Mouse (Mus musculus) CH12.LX (cell line): ENCODE data around the gene Slc38a2. TPM values are rescaled to one million over a fixed set of nuclear protein-coding genes. Genes with fewer than 3 reads are reported as not detected.

Experiments used
- DNase-seq: peaks from one replicate; pipeline ENCODE4 v3.0.0-alpha.2; 2013; ENCODE audit errors: extremely low read depth
- H3K27ac ChIP-seq: 2 replicates; pipeline ENCODE4 v1.5.1; 2012; ENCODE audit warnings: low read depth, mild to moderate bottlenecking, control low read depth, moderate library complexity; ENCODE audit not compliant: insufficient read depth
- H3K27me3 ChIP-seq: replicated peaks from 2 replicates; pipeline ENCODE3; 2012; ENCODE audit warnings: inconsistent platforms
- H3K36me3 ChIP-seq, 2 experiments: replicated peaks in 1 of 2; 2 replicates each; pipeline versions ENCODE3 to v1.6.1; 2012; ENCODE audit warnings: inconsistent platforms in 1 of 2, low read length in 1 of 2, mild to moderate bottlenecking in 1 of 2, mixed read lengths in 1 of 2, moderate library complexity in 1 of 2; ENCODE audit not compliant: control insufficient read depth in 1 of 2, insufficient read depth in 1 of 2
- H3K4me1 ChIP-seq, 2 experiments: 2 replicates each; pipeline ENCODE4 v1.6.1; 2012; ENCODE audit warnings: inconsistent platforms in 1 of 2, moderate library complexity in 1 of 2; ENCODE audit not compliant: insufficient read depth in 2 of 2, control insufficient read depth in 1 of 2
- H3K4me2 ChIP-seq: 2 replicates; pipeline ENCODE4 v1.6.1; 2012; ENCODE audit warnings: low read depth, mild to moderate bottlenecking, control low read depth; ENCODE audit not compliant: poor library complexity, insufficient read depth, severe bottlenecking
- H3K4me3 ChIP-seq, 3 experiments: fragments of 150-350 bp in 1 of 3; sonication (generic) in 1 of 3; replicated peaks in 1 of 3; 2 replicates each; pipeline versions ENCODE3 to v1.5.1; 2011 to 2012; ENCODE audit warnings: low read depth in 2 of 3, low read length in 2 of 3, mild to moderate bottlenecking in 2 of 3, moderate library complexity in 2 of 3, control low read depth in 1 of 3, improper control_type of control experiment in 1 of 3, inconsistent platforms in 1 of 3, mixed read lengths in 1 of 3; ENCODE audit not compliant: poor library complexity in 1 of 3
- H3K79me2 ChIP-seq: replicated peaks from 2 replicates; pipeline ENCODE4 v1.6.1; 2012; ENCODE audit warnings: mild to moderate bottlenecking, moderate library complexity; ENCODE audit not compliant: control insufficient read depth, poor library complexity, insufficient read depth, severe bottlenecking; ENCODE audit errors: extremely low read depth
- H3K9ac ChIP-seq: 2 replicates; pipeline ENCODE4 v1.6.1; 2012; ENCODE audit warnings: low read depth, mild to moderate bottlenecking, control low read depth, moderate library complexity; ENCODE audit not compliant: insufficient read depth
- H3K9me3 ChIP-seq: replicated peaks from 2 replicates; pipeline ENCODE3; 2012; ENCODE audit warnings: low read length, inconsistent platforms, mixed read lengths
- BHLHE40 ChIP-seq: IDR thresholded peaks from 2 replicates; pipeline ENCODE4 v1.6.1; 2011; ENCODE audit warnings: mild to moderate bottlenecking, low read depth, low read length, improper control_type of control experiment
- CHD1 ChIP-seq: IDR thresholded peaks from 2 replicates; pipeline ENCODE4 v1.6.1; 2012; ENCODE audit warnings: low read depth, low read length, improper control_type of control experiment, inconsistent platforms
- CHD2 ChIP-seq: IDR thresholded peaks from 2 replicates; pipeline ENCODE4 v1.6.1; 2011; ENCODE audit warnings: low read length, improper control_type of control experiment
- CTCF ChIP-seq, 2 experiments: IDR thresholded peaks in 1 of 2; conservative IDR thresholded peaks in 1 of 2; 2 replicates each; pipeline ENCODE4 v1.5.1; 2011 to 2012; ENCODE audit warnings: low read depth in 2 of 2, low read length in 2 of 2, improper control_type of control experiment in 1 of 2, inconsistent platforms in 1 of 2, mild to moderate bottlenecking in 1 of 2, moderate library complexity in 1 of 2
- E2F4 ChIP-seq: IDR thresholded peaks from 2 replicates; pipeline ENCODE4 v1.6.1; 2011; ENCODE audit warnings: low read depth, low read length, improper control_type of control experiment; ENCODE audit not compliant: insufficient replicate concordance
- ELF1 ChIP-seq: IDR thresholded peaks from 2 replicates; pipeline ENCODE4 v1.6.1; 2014; ENCODE audit warnings: low read depth, mild to moderate bottlenecking, inconsistent platforms, low read length, improper control_type of control experiment
- EP300 ChIP-seq: IDR thresholded peaks from 2 replicates; pipeline ENCODE4 v1.6.1; 2011; ENCODE audit warnings: low read length, improper control_type of control experiment
- ETS1 ChIP-seq: conservative IDR thresholded peaks from 2 replicates; pipeline ENCODE4 v1.6.1; 2012; ENCODE audit warnings: low read depth, mild to moderate bottlenecking, inconsistent platforms, low read length, improper control_type of control experiment, moderate library complexity
- GABPA ChIP-seq: IDR thresholded peaks from 2 replicates; pipeline ENCODE4 v1.6.1; 2012; ENCODE audit warnings: low read depth, low read length, improper control_type of control experiment, inconsistent platforms; ENCODE audit not compliant: insufficient replicate concordance
- HCFC1 ChIP-seq: IDR thresholded peaks from 2 replicates; pipeline ENCODE4 v1.6.1; 2012; ENCODE audit warnings: low read depth, mild to moderate bottlenecking, inconsistent platforms, low read length, improper control_type of control experiment
- IRF4 ChIP-seq: IDR thresholded peaks from 2 replicates; pipeline ENCODE4 v1.6.1; 2014; ENCODE audit warnings: low read depth, mild to moderate bottlenecking, inconsistent platforms, low read length, improper control_type of control experiment
- JUN ChIP-seq: IDR thresholded peaks from 2 replicates; pipeline ENCODE4 v1.6.1; 2011; ENCODE audit warnings: low read depth, mild to moderate bottlenecking, low read length, improper control_type of control experiment, moderate library complexity; ENCODE audit not compliant: insufficient read depth
- JUND ChIP-seq: conservative IDR thresholded peaks from 2 replicates; pipeline ENCODE4 v1.6.1; 2011; ENCODE audit warnings: low read depth, low read length, improper control_type of control experiment
- KAT2A ChIP-seq: IDR thresholded peaks from 2 replicates; pipeline ENCODE4 v1.6.1; 2012; ENCODE audit warnings: low read length, improper control_type of control experiment, inconsistent platforms; ENCODE audit not compliant: insufficient replicate concordance
- MAFK ChIP-seq: IDR thresholded peaks from 2 replicates; pipeline ENCODE4 v1.6.1; 2011; ENCODE audit warnings: low read length, improper control_type of control experiment; ENCODE audit not compliant: insufficient replicate concordance
- MAX ChIP-seq: IDR thresholded peaks from 2 replicates; pipeline ENCODE4 v1.6.1; 2011; ENCODE audit warnings: low read length, improper control_type of control experiment
- MAZ ChIP-seq: IDR thresholded peaks from 2 replicates; pipeline ENCODE4 v1.6.1; 2012; ENCODE audit warnings: low read depth, mild to moderate bottlenecking, inconsistent platforms, low read length, improper control_type of control experiment, moderate library complexity
- MEF2A ChIP-seq: IDR thresholded peaks from 2 replicates; pipeline ENCODE4 v1.6.1; 2014; ENCODE audit warnings: low read depth, mild to moderate bottlenecking, inconsistent platforms, low read length, improper control_type of control experiment, borderline replicate concordance
- MXI1 ChIP-seq: IDR thresholded peaks from 2 replicates; pipeline ENCODE4 v1.6.1; 2011; ENCODE audit warnings: mild to moderate bottlenecking, low read depth, low read length, improper control_type of control experiment
- MYC ChIP-seq: IDR thresholded peaks from 2 replicates; pipeline ENCODE4 v1.6.1; 2011; ENCODE audit warnings: low read depth, mild to moderate bottlenecking, improper control_type of control experiment, low read length
- NELFE ChIP-seq: IDR thresholded peaks from 2 replicates; pipeline ENCODE4 v1.6.1; 2011; ENCODE audit warnings: low read depth, low read length, improper control_type of control experiment
- NRF1 ChIP-seq: IDR thresholded peaks from 2 replicates; pipeline ENCODE4 v1.6.1; 2014; ENCODE audit warnings: low read depth, mild to moderate bottlenecking, inconsistent platforms, low read length, improper control_type of control experiment, moderate library complexity
- PAX5 ChIP-seq: IDR thresholded peaks from 2 replicates; pipeline ENCODE4 v1.6.1; 2012; ENCODE audit warnings: low read length, inconsistent platforms, mixed read lengths
- POLR2A ChIP-seq: IDR thresholded peaks from 2 replicates; pipeline ENCODE4 v1.6.1; 2011; ENCODE audit warnings: low read depth, mild to moderate bottlenecking, improper control_type of control experiment, low read length
- POLR2AphosphoS2 ChIP-seq: IDR thresholded peaks from 2 replicates; pipeline ENCODE4 v1.6.1; 2011; ENCODE audit warnings: low read depth, low read length, improper control_type of control experiment
- RAD21 ChIP-seq: IDR thresholded peaks from 2 replicates; pipeline ENCODE4 v1.6.1; 2011; ENCODE audit warnings: low read depth, mild to moderate bottlenecking, low read length, improper control_type of control experiment, moderate library complexity
- RCOR1 ChIP-seq: conservative IDR thresholded peaks from 2 replicates; pipeline ENCODE4 v1.6.1; 2012; ENCODE audit warnings: low read depth, mild to moderate bottlenecking, inconsistent platforms, low read length, improper control_type of control experiment
- SIN3A ChIP-seq: IDR thresholded peaks from 2 replicates; pipeline ENCODE4 v1.6.1; 2012; ENCODE audit warnings: low read length, improper control_type of control experiment, inconsistent platforms
- SMC3 ChIP-seq: IDR thresholded peaks from 2 replicates; pipeline ENCODE4 v1.6.1; 2011; ENCODE audit warnings: low read depth, low read length, improper control_type of control experiment
- TBP ChIP-seq: conservative IDR thresholded peaks from 2 replicates; pipeline ENCODE4 v1.6.1; 2011; ENCODE audit warnings: low read depth, low read length, improper control_type of control experiment
- TCF12 ChIP-seq: IDR thresholded peaks from 2 replicates; pipeline ENCODE4 v1.6.1; 2014; ENCODE audit warnings: low read depth, mild to moderate bottlenecking, inconsistent platforms, low read length, improper control_type of control experiment
- UBTF ChIP-seq: IDR thresholded peaks from 2 replicates; pipeline ENCODE4 v1.6.1; 2012; ENCODE audit warnings: low read depth, mild to moderate bottlenecking, inconsistent platforms, low read length, improper control_type of control experiment, moderate library complexity
- USF1 ChIP-seq: IDR thresholded peaks from 2 replicates; pipeline ENCODE4 v1.6.1; 2014; ENCODE audit warnings: low read depth, mild to moderate bottlenecking, inconsistent platforms, low read length, improper control_type of control experiment
- USF2 ChIP-seq: conservative IDR thresholded peaks from 2 replicates; pipeline ENCODE4 v1.6.1; 2011; ENCODE audit warnings: low read depth, low read length, improper control_type of control experiment
- ZC3H11A ChIP-seq: IDR thresholded peaks from 2 replicates; pipeline ENCODE4 v1.6.1; 2012; ENCODE audit warnings: low read depth, mild to moderate bottlenecking, inconsistent platforms, low read length, improper control_type of control experiment
- ZKSCAN1 ChIP-seq: IDR thresholded peaks from 2 replicates; pipeline ENCODE4 v1.6.1; 2012; ENCODE audit warnings: low read depth, inconsistent platforms, low read length, improper control_type of control experiment, borderline replicate concordance
- ZMIZ1 ChIP-seq: IDR thresholded peaks from 2 replicates; pipeline ENCODE4 v1.6.1; 2012; ENCODE audit warnings: low read depth, mild to moderate bottlenecking, inconsistent platforms, low read length, improper control_type of control experiment
- ZNF384 ChIP-seq: IDR thresholded peaks from 2 replicates; pipeline ENCODE4 v1.6.1; 2012; ENCODE audit warnings: low read depth, low read length, improper control_type of control experiment, inconsistent platforms
- dilution Hi-C: fragments of 300-500 bp; cut with MboI; formaldehyde crosslinking; loops from 2 replicates; pipeline ENCODE4 v1.14.3; 2020; ENCODE audit warnings: low sequenced_read_pairs; ENCODE audit not compliant: extremely low pct_unique_long_range_greater_than_20kb, extremely low pct_ligation_motif_present
- in situ Hi-C: fragments of 300-500 bp; cut with MboI; formaldehyde crosslinking; loops from 3 replicates; pipeline ENCODE4 v1.14.3; 2019; ENCODE audit warnings: low sequenced_read_pairs, low pct_ligation_motif_present, low pct_unique_long_range_greater_than_20kb, mixed read lengths
- polyA plus RNA-seq: library from polyadenylated mRNA; unstranded; fragments of >175 nt; gene quantifications from 2 replicates; pipeline ENCODE4 v1.2.1, GENCODE M21; 2012; ENCODE audit warnings: low read depth; ENCODE audit not compliant: insufficient read length
- total RNA-seq, 2 experiments: library from RNA; depleted of rRNA; stranded (reverse); fragments of 300-350 nt in 1 of 2; fragments of >200 nt in 1 of 2; gene quantifications; 2 replicates each; pipeline ENCODE4 v1.2.3; 2012 to 2014

Slc38a2 gene
- total and polyA plus RNA-seq, 3 experiments: 41.4 to 70.5 (median 59.3) TPM

DNA sequence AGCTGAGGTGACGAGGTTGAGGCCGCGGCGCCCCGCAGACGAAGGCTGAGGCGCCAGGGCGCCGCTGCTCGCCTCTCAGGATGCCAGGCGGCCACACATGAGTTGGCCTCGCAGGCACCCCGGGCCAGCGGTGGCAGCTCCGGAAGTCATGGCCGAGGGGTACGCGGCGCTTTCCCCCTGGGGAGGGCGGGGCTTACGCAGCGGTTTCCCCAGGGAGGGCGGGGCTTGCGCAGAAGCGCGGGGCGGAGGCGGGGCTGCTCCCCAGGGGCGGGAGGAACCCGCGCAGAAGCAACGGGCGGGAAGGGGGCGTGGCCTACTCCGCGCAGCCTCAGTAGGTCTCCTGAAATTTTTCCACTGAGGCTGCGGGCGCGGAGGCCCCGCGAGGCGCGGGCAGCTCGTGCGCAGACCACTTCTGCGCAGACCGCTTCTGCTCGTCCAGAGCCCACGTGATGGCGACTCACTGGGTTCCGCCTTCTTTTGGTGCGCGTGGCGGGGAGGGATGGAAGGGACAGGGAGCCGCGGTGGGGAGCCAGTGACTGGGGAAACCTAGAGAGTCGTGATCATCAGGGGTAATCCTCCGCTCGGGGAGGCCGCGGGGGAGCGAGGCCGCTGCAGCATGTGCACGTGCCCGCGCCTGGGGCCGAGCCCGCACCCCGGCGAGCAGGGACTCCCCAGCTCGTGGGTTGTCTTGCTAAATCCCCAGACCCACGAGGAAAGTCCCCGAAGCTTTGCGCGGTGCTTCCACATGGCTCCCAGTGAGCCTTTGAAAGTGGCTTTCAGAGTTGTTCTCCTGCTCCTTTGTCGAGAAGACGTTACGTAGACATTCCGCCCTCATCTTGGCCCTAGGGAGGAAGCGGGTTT lies 10.2 kb upstream of the Slc38a2 start:
- dilution Hi-C loops (no loop called here), in situ Hi-C loops (no loop called here)

DNA sequence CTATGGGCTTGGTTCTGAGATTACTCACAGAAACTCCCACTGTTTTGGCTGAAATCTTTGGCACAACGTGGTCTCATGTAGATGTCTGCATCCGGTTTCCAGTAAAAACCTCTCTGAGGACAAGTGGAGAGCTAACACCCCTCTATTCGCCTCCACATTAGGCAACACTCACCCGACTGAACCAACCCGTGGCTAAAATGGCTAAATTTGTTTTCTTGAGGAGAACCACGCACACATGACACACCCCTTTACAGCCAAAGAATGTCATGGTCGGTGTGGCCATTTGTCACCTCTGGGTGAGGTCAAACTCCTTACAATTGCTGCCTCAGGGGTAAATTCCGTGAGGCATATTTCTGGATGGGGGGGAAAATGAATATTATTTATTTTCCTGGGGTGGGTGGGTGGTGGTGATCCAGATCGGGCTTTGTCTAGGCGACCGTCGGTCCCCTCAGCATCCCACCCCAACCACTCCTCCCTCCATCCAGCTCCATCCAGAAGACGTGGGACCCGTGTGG lies 9.5 kb upstream of the Slc38a2 start:
- Histone ChIP-seq H3K4me3 (peak overlapping the region in 2 of 3 experiments; percentile 43 to 69), H3K9ac (peak overlapping the region; percentile 36; the same call in 1 of the 2 replicates), H3K4me2 (peak overlapping the region; percentile 68), H3K27me3 (no peaks in the 10 kb centered on the region), H3K9me3 (no peaks in the 10 kb centered on the region), H3K27ac (0 out of 2 replicates have a peak overlapping the region, but pooled peaks have one; percentile 16), H3K4me1 (peaks cover 4 to 24% of the 10 kb centered on the region in 2 experiments), H3K36me3 (no peaks in the 10 kb centered on the region), H3K79me2 (no peaks in the 10 kb centered on the region)
- dilution Hi-C loops (no loop called here), in situ Hi-C loops (no loop called here)
- TF ChIP-seq PAX5: no peak
- no peak for DNase-seq

More for the DNA sequence above, 10.2 kb upstream of the Slc38a2 start:
- peak overlapping the region; percentile 95 for H3K4me2 ChIP-seq
- no peaks in the 10 kb centered on the region for H3K27me3 ChIP-seq
- H3K27ac ChIP-seq: peak overlapping the region; percentile 69
- H3K36me3 ChIP-seq: no peaks in the 10 kb centered on the region
- H3K9ac ChIP-seq: peak overlapping the region; percentile 81
- peak; percentile 96 for DNase-seq
- no peaks in the 10 kb centered on the region for H3K79me2 ChIP-seq
- no peaks in the 10 kb centered on the region for H3K9me3 ChIP-seq
- H3K4me3 ChIP-seq: peak overlapping the region; percentile 40 to 69 (median 63)
- TF ChIP-seq ZKSCAN1: no peak
- no peak; the same call in 1 of the 2 replicates for TF ChIP-seq CHD1
- TF ChIP-seq MAFK: no peak
- peak; percentile 64; the same call in 1 of the 2 replicates for TF ChIP-seq TCF12
- TF ChIP-seq CHD2: peak; percentile 56; the same call in 1 of the 2 replicates
- TF ChIP-seq RCOR1: 0 out of 2 replicates have a peak, but pooled peaks have one; percentile 20
- TF ChIP-seq JUND: no peak
- no peak for TF ChIP-seq GABPA
- 0 out of 2 replicates have a peak, but pooled peaks have one; percentile 39 for TF ChIP-seq TBP
- TF ChIP-seq MAX: peak; percentile 96
- no peak for TF ChIP-seq PAX5
- TF ChIP-seq POLR2A: peak; percentile 79
- peak; percentile 2; the same call in 1 of the 2 replicates for TF ChIP-seq ETS1
- peak; percentile 93 for TF ChIP-seq USF1
- peak; percentile 76 for TF ChIP-seq NELFE
- peak; percentile 79; the same call in 1 of the 2 replicates for TF ChIP-seq ZMIZ1
- peak; percentile 92 for TF ChIP-seq NRF1
- TF ChIP-seq MXI1: peak; percentile 87
- no peak for TF ChIP-seq POLR2AphosphoS2
- TF ChIP-seq KAT2A: no peak
- no peak for TF ChIP-seq RAD21
- no peak; the same call in 1 of the 2 replicates for TF ChIP-seq ZNF384
- TF ChIP-seq ZC3H11A: no peak
- no peak for TF ChIP-seq MEF2A
- TF ChIP-seq CTCF (conservative IDR thresholded peaks at IDR 0.05 in 1 of 2, IDR thresholded peaks at IDR 0.05 in 1 of 2; ENCODE audit: low read depth in 2 of 2, low read length in 2 of 2): no peak
- TF ChIP-seq SIN3A: peak; percentile 50; the same call in 1 of the 2 replicates
- no peak for TF ChIP-seq EP300
- TF ChIP-seq JUN: no peak
- TF ChIP-seq HCFC1: peak; percentile 70
- no peak for TF ChIP-seq UBTF
- no peak for TF ChIP-seq MAZ
- peak; percentile 92 for TF ChIP-seq BHLHE40
- peak; percentile 82 for TF ChIP-seq USF2
- TF ChIP-seq MYC: peak; percentile 93
- no peak for TF ChIP-seq IRF4
- no peak; the same call in 1 of the 2 replicates for TF ChIP-seq SMC3
- TF ChIP-seq ELF1: no peak
- TF ChIP-seq E2F4: peak; percentile 77; the same call in 1 of the 2 replicates
- H3K4me1 ChIP-seq: peaks cover 4 to 28% of the 10 kb centered on the region in 2 experiments
